8 mouse cellular contexts compared by ENCODE assay signal in the genomic region with DNA sequence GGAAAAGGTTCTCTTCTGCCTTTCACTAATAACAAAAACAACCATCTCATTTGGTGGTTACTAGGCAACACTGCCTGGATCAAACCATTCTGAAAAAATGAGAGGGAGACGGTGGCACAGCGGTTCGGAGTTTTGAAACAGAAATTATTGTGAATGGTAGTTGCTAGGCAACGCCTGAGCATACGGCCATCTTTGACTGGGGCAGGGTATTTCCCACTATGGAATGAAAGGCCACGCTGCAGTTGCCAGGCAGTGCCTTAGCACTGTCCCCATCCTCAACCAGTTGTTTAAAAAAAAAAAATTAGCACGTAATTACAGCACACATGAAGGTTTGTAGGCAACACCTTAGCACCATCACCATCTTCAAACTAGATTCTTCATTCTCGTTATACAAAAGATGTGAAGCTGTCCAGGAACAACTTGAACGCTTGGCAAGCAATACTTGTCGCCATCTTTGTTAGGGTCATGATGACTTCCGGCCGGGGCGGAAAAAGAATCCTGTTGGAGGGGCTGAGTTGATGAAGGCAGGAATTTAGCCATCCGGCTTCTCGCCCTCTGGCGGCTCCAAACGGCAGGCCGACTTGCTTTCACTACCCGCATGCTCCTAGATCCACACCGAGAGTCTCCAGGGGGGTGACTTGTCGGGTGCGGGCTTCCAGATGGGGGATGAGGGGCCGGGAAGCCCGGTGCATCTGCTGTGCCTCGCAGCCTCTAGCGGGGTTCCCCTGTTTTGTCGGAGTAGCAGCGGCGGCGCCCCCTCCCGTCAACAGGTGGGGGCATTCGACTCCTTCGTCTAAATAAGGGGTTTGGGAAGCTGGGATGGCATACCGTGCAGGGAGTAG. TPM values are rescaled to one million over a fixed set of nuclear protein-coding genes. Genes with fewer than 3 reads are reported as not detected.
A peak's percentile ranks its signal among the peaks of the same experiment; 100 is the strongest.
DNase-seq lines count a peak whose midpoint lies in the region; ATAC-seq lines count a peak whose summit lies in the region.

Fuz (plus strand) TSS at position 487 of the 842 bp plus-strand sequence.

- intact Hi-C loops in gastrocnemius, postnatal 14 days (cut with DNase I; ENCODE audit: low total_unique reads), result no loop called here
- intact Hi-C loops in left cerebral cortex, postnatal 10 days (cut with DNase I), result no loop called here

- peak; percentile 89 for ATAC-seq in inflammation-experienced regulatory T-cells, adult 6 months
- peak; percentile 67 for ATAC-seq in megakaryocyte-erythroid progenitor cell, adult 5-6 weeks (replicated peaks; ENCODE audit: low FRiP score, low TSS enrichment, poor library complexity, severe bottlenecking)

- DNase-seq in adrenal gland, adult (ENCODE audit: inconsistent age in 2 of 2, low spot score in 1 of 2), result peak; percentile 93 to 98
- peak; percentile 97 for DNase-seq in embryo, embryonic 10.5 days (ENCODE audit: low spot score)
- DNase-seq in gastrocnemius, postnatal 14 days, result peak; percentile 91
- peak; percentile 93 to 94 for DNase-seq in left cerebral cortex, postnatal 10 days (ENCODE audit: extremely low spot score in 1 of 2, low spot score in 2 of 2)
- peak; percentile 90 for DNase-seq in right cerebral cortex, postnatal 25 days
- peak; percentile 87 to 88 for DNase-seq in urinary bladder, postnatal 4 days (ENCODE audit: low spot score in 2 of 2)

RNA-seq across cellular contexts. Expression of gene Fuz, which starts in this region (rescaled TPM):
- total RNA-seq in gastrocnemius, postnatal 14 days (2021), result 10 to 100 TPM; 18.8 to 23.4 TPM
- polyA plus RNA-seq in inflammation-experienced regulatory T-cells, adult 6 months (2017; shearing (Covaris generic)), result 10 to 100 TPM in 2 of 3 experiments, 1 to 10 TPM in 1; 8.0 to 15.3 (median 11.0) TPM
- 10 to 100 TPM; 17.8 to 19.0 TPM for total RNA-seq in left cerebral cortex, postnatal 10 days (2021)
- 12.0 and 19.8 TPM in 2 replicates for total RNA-seq in megakaryocyte-erythroid progenitor cell, adult 5-6 weeks (2014; fragmentation: Nextera tagmentation)
- 14.2 and 18.3 TPM in 2 replicates for total RNA-seq in megakaryocyte-erythroid progenitor cell, adult 5-6 weeks (2017)

Comparison
In these comparisons a context has a peak if more than half of its experiments do, and no peak if none do; other contexts are left out.
1. Peak in every context shown above with its lines: DNase-seq and ATAC-seq.